Mouse (Mus musculus): ENCODE results near the gene Upb1. TPM values are rescaled to one million over a fixed set of nuclear protein-coding genes. Genes with fewer than 3 reads are reported as not detected.

Gene Upb1
- total RNA-seq, 1 experiment, result 0.62 TPM

DNA sequence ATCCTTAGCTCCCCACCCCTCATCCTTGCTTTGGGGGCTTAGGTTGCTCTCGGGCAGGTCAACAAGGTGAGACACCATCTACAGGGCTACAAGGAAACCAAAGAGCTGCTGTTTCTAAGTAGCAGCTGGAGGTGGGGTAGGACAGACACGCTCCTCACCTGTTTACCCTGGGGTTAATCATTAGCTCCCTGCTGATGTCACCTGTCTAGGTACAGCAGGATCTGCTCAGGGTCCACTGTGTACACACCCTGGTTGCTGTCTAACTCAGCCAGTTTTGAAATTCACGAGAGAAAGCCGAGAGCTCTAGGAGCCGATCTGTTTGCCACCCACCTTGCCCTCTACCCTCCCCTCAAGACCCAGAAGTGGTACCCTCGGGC, 28.1 kb downstream of the Upb1 start:
- H3K4me1 ChIP-seq (ENCODE audit: control insufficient read depth in 2 of 2, insufficient read depth in 2 of 2, low read length in 2 of 2, poor library complexity in 1 of 2), result 0 out of 4 replicates have a peak, but pooled peaks cover 0 to 3% of the 10 kb centered on the region in 2 experiments
- no peaks in the 10 kb centered on the region for H3K36me3 ChIP-seq (ENCODE audit: control insufficient read depth, insufficient read depth, low read length, poor library complexity, severe bottlenecking)
- TF ChIP-seq HCFC1 (IDR thresholded peaks at IDR 0.05; ENCODE audit: borderline replicate concordance, insufficient read depth, low read length), result no peak
- no peak for TF ChIP-seq CHD2 (IDR thresholded peaks at IDR 0.05; ENCODE audit: low read depth, low read length)
- no peak for TF ChIP-seq ZC3H11A (IDR thresholded peaks at IDR 0.05; ENCODE audit: borderline replicate concordance, low read depth, low read length)
- TF ChIP-seq MAFK (IDR thresholded peaks at IDR 0.05; ENCODE audit: insufficient read depth, low read depth, low read length), result no peak
- no peak for TF ChIP-seq ZNF384 (IDR thresholded peaks at IDR 0.05; ENCODE audit: low read depth, low read length)
- DNase-seq (ENCODE audit: low read depth, low spot score), result no peak
- H3K9ac ChIP-seq (ENCODE audit: insufficient read depth, low read depth, low read length, poor library complexity, severe bottlenecking), result no peak overlapping the region
- H3K4me3 ChIP-seq (ENCODE audit: insufficient read depth in 1 of 2, low read depth in 1 of 2, low read length in 2 of 2, poor library complexity in 1 of 2, severe bottlenecking in 1 of 2), result no peak overlapping the region
- no peak overlapping the region for H3K27ac ChIP-seq (ENCODE audit: insufficient read depth, low read depth, low read length, poor library complexity, severe bottlenecking)
- in situ Hi-C loops (cut with MboI; ENCODE audit: low sequenced_read_pairs in 2 of 2, unreplicated experiment in 2 of 2), result no loop called here
- no peaks in the 10 kb centered on the region for H3K9me3 ChIP-seq (ENCODE audit: control insufficient read depth, insufficient read depth, low read depth, low read length)

DNA sequence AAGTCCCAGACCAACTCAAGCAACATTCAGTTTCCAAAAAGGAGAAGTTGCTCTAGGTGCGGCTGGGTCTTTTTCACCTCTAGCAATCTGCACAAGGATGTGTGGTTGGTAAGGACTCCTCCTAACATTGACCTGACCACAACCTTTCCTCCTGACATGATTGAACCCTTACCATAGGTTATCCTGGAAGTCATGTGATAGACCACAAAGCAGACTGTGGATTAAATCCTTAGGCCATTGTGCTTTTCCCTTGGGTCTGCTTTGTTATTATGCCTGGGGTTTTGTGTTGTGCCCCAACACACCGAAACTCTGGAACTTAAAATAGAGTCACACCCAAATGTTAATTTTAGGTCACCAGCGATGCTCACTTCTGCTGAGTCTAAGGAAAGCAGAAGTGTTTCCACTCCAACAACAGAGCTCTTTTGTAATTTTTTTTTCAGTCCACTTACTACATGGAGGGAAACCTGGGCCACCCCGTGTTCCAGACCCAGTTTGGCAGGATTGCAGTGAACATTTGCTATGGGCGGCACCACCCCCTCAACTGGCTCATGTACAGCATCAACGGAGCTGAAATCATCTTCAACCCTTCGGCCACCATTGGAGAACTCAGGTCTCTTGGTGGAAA, 28.7 kb downstream of the Upb1 start:
- Histone ChIP-seq H3K27ac (ENCODE audit: insufficient read depth, low read depth, low read length, poor library complexity, severe bottlenecking) (no peak overlapping the region), H3K9me3 (ENCODE audit: control insufficient read depth, insufficient read depth, low read depth, low read length) (no peaks in the 10 kb centered on the region), H3K4me1 (ENCODE audit: control insufficient read depth in 2 of 2, insufficient read depth in 2 of 2, low read length in 2 of 2, poor library complexity in 1 of 2) (0 out of 4 replicates have a peak, but pooled peaks cover 0 to 3% of the 10 kb centered on the region in 2 experiments), H3K9ac (ENCODE audit: insufficient read depth, low read depth, low read length, poor library complexity, severe bottlenecking) (no peak overlapping the region), H3K4me3 (ENCODE audit: insufficient read depth in 1 of 2, low read depth in 1 of 2, low read length in 2 of 2, poor library complexity in 1 of 2, severe bottlenecking in 1 of 2) (no peak overlapping the region), H3K36me3 (ENCODE audit: control insufficient read depth, insufficient read depth, low read length, poor library complexity, severe bottlenecking) (no peaks in the 10 kb centered on the region)
- TF ChIP-seq ZNF384 (IDR thresholded peaks at IDR 0.05; ENCODE audit: low read depth, low read length) (no peak), ZC3H11A (IDR thresholded peaks at IDR 0.05; ENCODE audit: borderline replicate concordance, low read depth, low read length) (no peak), HCFC1 (IDR thresholded peaks at IDR 0.05; ENCODE audit: borderline replicate concordance, insufficient read depth, low read length) (no peak), CHD2 (IDR thresholded peaks at IDR 0.05; ENCODE audit: low read depth, low read length) (no peak), MAFK (IDR thresholded peaks at IDR 0.05; ENCODE audit: insufficient read depth, low read depth, low read length) (no peak)
- in situ Hi-C loops (cut with MboI; ENCODE audit: low sequenced_read_pairs in 2 of 2, unreplicated experiment in 2 of 2), result no loop called here
- DNase-seq (ENCODE audit: low read depth, low spot score), result no peak

DNA sequence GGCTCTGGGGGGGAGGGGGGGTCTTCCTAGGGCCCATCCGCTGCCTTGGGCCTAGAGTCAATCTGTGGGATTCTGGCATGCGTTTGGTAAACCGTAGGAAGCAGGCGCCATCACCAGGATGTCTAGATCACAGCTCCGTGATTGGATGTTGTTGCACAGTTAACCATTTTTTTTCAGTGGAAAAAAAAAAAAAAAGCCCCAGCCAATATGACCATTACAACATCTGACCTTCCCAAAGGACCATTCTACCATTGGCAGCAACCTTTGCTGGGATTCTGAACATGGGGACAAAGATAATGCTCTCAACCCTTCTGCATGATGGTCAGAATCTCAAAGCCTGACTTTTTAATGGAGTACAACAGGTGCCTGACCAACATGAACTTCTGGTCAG, 29.2 kb downstream of the Upb1 start:
- Histone ChIP-seq H3K4me1 (ENCODE audit: control insufficient read depth in 2 of 2, insufficient read depth in 2 of 2, low read length in 2 of 2, poor library complexity in 1 of 2) (0 out of 4 replicates have a peak, but pooled peaks cover 0 to 3% of the 10 kb centered on the region in 2 experiments), H3K9ac (ENCODE audit: insufficient read depth, low read depth, low read length, poor library complexity, severe bottlenecking) (no peak overlapping the region), H3K36me3 (ENCODE audit: control insufficient read depth, insufficient read depth, low read length, poor library complexity, severe bottlenecking) (no peaks in the 10 kb centered on the region), H3K4me3 (ENCODE audit: insufficient read depth in 1 of 2, low read depth in 1 of 2, low read length in 2 of 2, poor library complexity in 1 of 2, severe bottlenecking in 1 of 2) (no peak overlapping the region), H3K27ac (ENCODE audit: insufficient read depth, low read depth, low read length, poor library complexity, severe bottlenecking) (no peak overlapping the region), H3K9me3 (ENCODE audit: control insufficient read depth, insufficient read depth, low read depth, low read length) (no peaks in the 10 kb centered on the region)
- in situ Hi-C loops (cut with MboI; ENCODE audit: low sequenced_read_pairs in 2 of 2, unreplicated experiment in 2 of 2), result no loop called here
- DNase-seq (ENCODE audit: low read depth, low spot score), result no peak
- TF ChIP-seq ZNF384 (IDR thresholded peaks at IDR 0.05; ENCODE audit: low read depth, low read length) (no peak), HCFC1 (IDR thresholded peaks at IDR 0.05; ENCODE audit: borderline replicate concordance, insufficient read depth, low read length) (no peak), CHD2 (IDR thresholded peaks at IDR 0.05; ENCODE audit: low read depth, low read length) (no peak), ZC3H11A (IDR thresholded peaks at IDR 0.05; ENCODE audit: borderline replicate concordance, low read depth, low read length) (no peak), MAFK (IDR thresholded peaks at IDR 0.05; ENCODE audit: insufficient read depth, low read depth, low read length) (no peak)

DNA sequence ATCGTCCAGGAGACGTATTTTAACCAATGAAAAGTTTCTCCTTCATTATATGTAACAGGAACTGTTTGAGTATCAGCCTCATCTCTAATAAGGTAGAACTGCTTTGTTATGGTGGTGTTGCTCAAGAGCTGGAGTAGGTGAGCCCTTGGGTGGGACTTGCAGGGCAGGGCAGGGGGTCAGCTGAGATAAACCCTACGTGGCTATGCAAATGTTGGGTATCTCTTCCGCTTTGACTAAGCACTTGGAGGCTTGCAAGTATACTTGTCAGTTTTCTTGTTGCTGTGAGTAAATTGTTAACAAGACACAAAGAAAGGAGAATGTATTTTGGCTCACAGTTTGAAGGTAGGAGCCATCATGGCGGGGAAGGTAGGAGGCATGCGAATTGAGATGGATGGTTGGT, 29.7 kb downstream of the Upb1 start:
- TF ChIP-seq CHD2 (IDR thresholded peaks at IDR 0.05; ENCODE audit: low read depth, low read length) (no peak), HCFC1 (IDR thresholded peaks at IDR 0.05; ENCODE audit: borderline replicate concordance, insufficient read depth, low read length) (no peak), ZNF384 (IDR thresholded peaks at IDR 0.05; ENCODE audit: low read depth, low read length) (no peak), MAFK (IDR thresholded peaks at IDR 0.05; ENCODE audit: insufficient read depth, low read depth, low read length) (no peak), ZC3H11A (IDR thresholded peaks at IDR 0.05; ENCODE audit: borderline replicate concordance, low read depth, low read length) (no peak)
- DNase-seq (ENCODE audit: low read depth, low spot score), result no peak
- no peaks in the 10 kb centered on the region for H3K9me3 ChIP-seq (ENCODE audit: control insufficient read depth, insufficient read depth, low read depth, low read length)
- in situ Hi-C loops (cut with MboI; ENCODE audit: low sequenced_read_pairs in 2 of 2, unreplicated experiment in 2 of 2), result no loop called here
- no peak overlapping the region for H3K4me3 ChIP-seq (ENCODE audit: insufficient read depth in 1 of 2, low read depth in 1 of 2, low read length in 2 of 2, poor library complexity in 1 of 2, severe bottlenecking in 1 of 2)
- H3K4me1 ChIP-seq (ENCODE audit: control insufficient read depth in 2 of 2, insufficient read depth in 2 of 2, low read length in 2 of 2, poor library complexity in 1 of 2), result 0 out of 4 replicates have a peak, but pooled peaks cover 0 to 3% of the 10 kb centered on the region in 2 experiments
- H3K36me3 ChIP-seq (ENCODE audit: control insufficient read depth, insufficient read depth, low read length, poor library complexity, severe bottlenecking), result no peaks in the 10 kb centered on the region
- H3K27ac ChIP-seq (ENCODE audit: insufficient read depth, low read depth, low read length, poor library complexity, severe bottlenecking), result no peak overlapping the region
- H3K9ac ChIP-seq (ENCODE audit: insufficient read depth, low read depth, low read length, poor library complexity, severe bottlenecking), result no peak overlapping the region

All from ES-E14 (cell line).